Mouse (Mus musculus) stomach, postnatal 0 days (tissue): ENCODE measurements at regions not wholly inside any gene's neighbourhood (a gene's known extent, or its start where the extent isn't known, plus 50 kb on each side); places are given as distances from the start of the nearest gene placed in this dataset.

Experiments
- ATAC-seq: fragments of 200-750 bp; cut with Nextera tagmentation; 2 replicates; pipeline ENCODE4 v1.8.0; 2017; ENCODE audit not compliant: low FRiP score, low TSS enrichment
- DNase-seq: peaks from one replicate; pipeline ENCODE4 v3.0.0-alpha.2; 2016; ENCODE audit warnings: low spot score
- H3K27ac ChIP-seq: fragments of 300-500 bp; sonication (generic); replicated peaks from 2 replicates; pipeline ENCODE4 v1.5.1; 2014; ENCODE audit warnings: mild to moderate bottlenecking, control low read depth
- H3K27me3 ChIP-seq: fragments of 300-500 bp; sonication (generic); 2 replicates; pipeline ENCODE4 v1.6.1; 2014; ENCODE audit warnings: low read length; ENCODE audit not compliant: control insufficient read depth, insufficient read depth
- H3K36me3 ChIP-seq: fragments of 300-500 bp; sonication (generic); 2 replicates; pipeline ENCODE4 v1.6.1; 2014; ENCODE audit warnings: low read length, mixed read lengths; ENCODE audit not compliant: control insufficient read depth, insufficient read depth
- H3K4me1 ChIP-seq: fragments of 300-500 bp; sonication (generic); replicated peaks from 2 replicates; pipeline ENCODE4 v1.6.1; 2014; ENCODE audit warnings: antibody characterized with exemption; ENCODE audit not compliant: control insufficient read depth, insufficient read depth
- H3K4me2 ChIP-seq: fragments of 300-500 bp; sonication (generic); replicated peaks from 2 replicates; pipeline ENCODE4 v1.6.1; 2014; ENCODE audit warnings: low read depth, mild to moderate bottlenecking, control low read depth, moderate library complexity
- H3K4me3 ChIP-seq: fragments of 300-500 bp; sonication (generic); 2 replicates; pipeline ENCODE4 v1.5.1; 2014; ENCODE audit warnings: low read depth, low read length, control low read depth
- H3K9ac ChIP-seq: fragments of 300-500 bp; sonication (generic); 2 replicates; pipeline ENCODE4 v1.6.1; 2014; ENCODE audit warnings: mild to moderate bottlenecking, low read length, control low read depth, mixed read lengths
- H3K9me3 ChIP-seq: fragments of 300-500 bp; sonication (generic); 2 replicates; pipeline ENCODE4 v1.6.1; 2016; ENCODE audit warnings: low read length; ENCODE audit not compliant: control insufficient read depth
- CTCF ChIP-seq: IDR thresholded peaks from 2 replicates; pipeline ENCODE4 v1.5.1; 2016; ENCODE audit warnings: antibody characterized with exemption, low read depth, mild to moderate bottlenecking, moderate library complexity
- EP300 ChIP-seq: optimal IDR thresholded peaks from 2 replicates; pipeline ENCODE3; 2016; ENCODE audit warnings: antibody characterized with exemption
- WGBS: fragments of 180-500 bp; shearing (Covaris S2); extraction: QIAGEN DNeasy Blood & Tissue Kit; methylation state at CpG from one replicate; pipeline ENCODE4 v1.1.7; 2014; 5-methylcytosine and 5-hydroxymethylcytosine counted together

DNA sequence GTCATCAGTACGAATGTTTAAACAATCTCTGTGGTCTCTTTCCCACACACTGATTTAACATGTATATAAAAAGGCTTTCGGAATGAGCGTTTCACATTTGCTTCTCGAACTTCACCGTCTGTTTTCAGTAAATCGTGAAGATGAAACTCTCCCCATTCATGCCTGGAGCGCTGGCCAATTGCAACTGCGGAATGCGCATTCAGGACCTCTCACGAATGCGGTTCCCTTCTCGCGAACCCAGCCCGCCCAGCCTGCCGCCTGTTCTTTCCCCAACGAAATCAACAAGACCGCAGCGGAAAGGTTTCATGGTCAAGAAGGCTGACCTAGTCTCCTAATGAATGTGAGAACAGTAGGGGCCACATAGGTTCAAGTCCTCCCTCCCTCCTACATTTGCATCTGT is 204.4 kb downstream of the Msrb3 start:
- Histone ChIP-seq H3K9me3 (no peaks in the 10 kb centered on the region), H3K9ac (no peak overlapping the region), H3K36me3 (no peaks in the 10 kb centered on the region), H3K27ac (no peak overlapping the region), H3K4me3 (peak overlapping the region; percentile 19), H3K27me3 (no peaks in the 10 kb centered on the region), H3K4me1 (no peaks in the 10 kb centered on the region), H3K4me2 (peak overlapping the region; percentile 42)
- TF ChIP-seq EP300 (no peak), CTCF (no peak)
- 10% methylated on average over 18 of the region's 18 CpGs for WGBS
- ATAC-seq (no peak; the same call in 1 of the 2 replicates), DNase-seq (peak; percentile 34)

DNA sequence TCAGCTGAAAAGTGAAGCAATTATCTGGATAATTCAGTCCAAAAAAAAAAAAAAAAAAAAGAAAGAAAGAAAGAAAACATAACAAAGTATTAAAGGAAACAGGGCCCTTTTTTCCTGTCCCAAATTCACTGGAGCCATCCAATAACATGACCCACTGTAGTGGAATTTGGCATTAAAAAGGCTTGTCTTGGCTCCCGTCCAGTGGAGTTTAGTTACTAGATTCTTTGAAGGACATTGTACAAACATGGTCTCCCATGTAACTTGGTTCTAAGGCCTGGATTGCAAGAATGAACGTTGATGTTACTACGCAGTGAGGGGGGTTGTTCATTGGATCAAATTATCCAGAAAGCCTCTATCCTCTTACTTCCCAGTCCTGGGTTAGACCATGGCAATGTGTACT is 207.4 kb downstream of the Msrb3 start:
- no peak overlapping the region for H3K4me2 ChIP-seq
- no peak for TF ChIP-seq CTCF
- TF ChIP-seq EP300, result no peak
- H3K4me1 ChIP-seq, result no peaks in the 10 kb centered on the region
- H3K27me3 ChIP-seq, result no peaks in the 10 kb centered on the region
- ATAC-seq, result no peak
- no peak overlapping the region for H3K27ac ChIP-seq
- 43% methylated on average over 3 of the region's 3 CpGs for WGBS
- no peaks in the 10 kb centered on the region for H3K36me3 ChIP-seq
- no peak overlapping the region for H3K4me3 ChIP-seq
- no peaks in the 10 kb centered on the region for H3K9me3 ChIP-seq
- no peak overlapping the region for H3K9ac ChIP-seq
- DNase-seq, result no peak

DNA sequence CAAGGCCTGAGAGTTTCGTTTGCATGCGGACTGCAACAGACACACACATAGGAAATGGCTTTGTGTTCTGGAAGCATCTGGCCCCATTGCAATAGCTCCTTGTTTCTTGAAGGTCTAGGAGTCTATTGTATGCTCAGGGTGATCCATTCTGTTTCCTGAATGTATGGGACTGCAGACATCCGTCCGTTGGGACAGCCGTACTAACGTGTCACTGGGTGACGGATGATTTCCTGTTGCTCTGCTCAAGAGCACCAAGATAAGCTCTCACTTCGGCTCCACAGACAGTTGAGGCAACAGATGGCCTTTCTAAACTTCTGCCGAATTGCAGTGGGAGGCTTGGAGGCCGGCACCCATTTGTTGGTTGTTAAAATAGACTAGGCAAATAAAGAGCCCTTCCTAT is 209.9 kb upstream of the Hmga2 start:
- DNase-seq (no peak), ATAC-seq (no peak)
- Histone ChIP-seq H3K9ac (no peak overlapping the region), H3K9me3 (no peaks in the 10 kb centered on the region), H3K27me3 (no peaks in the 10 kb centered on the region), H3K4me2 (no peak overlapping the region), H3K4me1 (no peaks in the 10 kb centered on the region), H3K36me3 (no peaks in the 10 kb centered on the region), H3K4me3 (no peak overlapping the region), H3K27ac (no peak overlapping the region)
- TF ChIP-seq EP300 (no peak), CTCF (no peak)
- 34% methylated on average over 10 of the region's 10 CpGs for WGBS

DNA sequence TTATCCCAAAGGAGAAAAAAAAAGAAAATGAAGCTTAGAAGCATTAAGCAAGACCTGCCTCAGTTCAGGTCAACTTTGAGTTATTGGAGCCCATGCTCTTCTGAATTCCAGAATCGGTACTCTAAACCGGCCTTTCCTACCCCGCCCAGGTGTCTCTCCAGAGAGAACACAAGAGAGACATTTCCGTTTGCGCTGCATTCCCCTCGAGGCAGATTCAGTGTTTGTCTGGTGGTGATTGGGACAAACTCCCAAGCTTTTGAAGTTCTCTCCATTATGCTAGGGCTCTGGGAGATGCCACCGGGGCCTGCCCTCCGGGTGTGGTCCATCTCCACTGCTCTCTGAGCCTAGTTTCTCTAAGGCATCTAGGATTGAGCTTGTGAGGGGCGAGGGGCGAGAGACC is 205.8 kb upstream of the Hmga2 start:
- H3K9ac ChIP-seq, result no peak overlapping the region
- ATAC-seq (no peak), DNase-seq (no peak)
- no peaks in the 10 kb centered on the region for H3K4me1 ChIP-seq
- H3K4me2 ChIP-seq, result no peak overlapping the region
- H3K27ac ChIP-seq, result no peak overlapping the region
- no peaks in the 10 kb centered on the region for H3K36me3 ChIP-seq
- 74% methylated on average over 10 of the region's 10 CpGs for WGBS
- TF ChIP-seq EP300 (no peak), CTCF (no peak)
- no peaks in the 10 kb centered on the region for H3K27me3 ChIP-seq
- H3K4me3 ChIP-seq, result no peak overlapping the region
- no peaks in the 10 kb centered on the region for H3K9me3 ChIP-seq

DNA sequence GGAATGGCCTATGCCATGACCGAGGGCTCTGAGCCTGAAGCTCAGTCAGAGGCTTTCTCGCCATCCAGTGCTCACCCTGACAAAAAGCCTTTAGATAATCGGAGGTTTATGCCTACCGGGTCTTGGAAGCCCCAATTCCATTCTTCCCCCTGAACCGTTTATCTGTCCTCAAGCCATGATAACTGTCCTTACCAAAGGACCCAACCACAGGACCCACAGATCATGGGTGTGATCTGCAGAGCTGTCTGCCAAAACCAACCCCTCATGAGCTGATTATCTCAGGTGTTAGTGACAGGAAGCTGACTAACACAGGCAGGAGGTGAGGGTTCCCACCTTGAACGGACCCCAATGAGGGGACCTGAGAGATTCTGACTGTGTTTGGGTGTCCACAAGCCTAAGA is 203.7 kb upstream of the Hmga2 start:
- WGBS, result 83% methylated on average over 6 of the region's 6 CpGs
- Histone ChIP-seq H3K27ac (no peak overlapping the region), H3K4me1 (no peaks in the 10 kb centered on the region), H3K27me3 (no peaks in the 10 kb centered on the region), H3K4me2 (no peak overlapping the region), H3K36me3 (no peaks in the 10 kb centered on the region), H3K9me3 (no peaks in the 10 kb centered on the region), H3K4me3 (no peak overlapping the region), H3K9ac (no peak overlapping the region)
- DNase-seq (no peak), ATAC-seq (no peak)
- TF ChIP-seq CTCF (no peak), EP300 (no peak)

DNA sequence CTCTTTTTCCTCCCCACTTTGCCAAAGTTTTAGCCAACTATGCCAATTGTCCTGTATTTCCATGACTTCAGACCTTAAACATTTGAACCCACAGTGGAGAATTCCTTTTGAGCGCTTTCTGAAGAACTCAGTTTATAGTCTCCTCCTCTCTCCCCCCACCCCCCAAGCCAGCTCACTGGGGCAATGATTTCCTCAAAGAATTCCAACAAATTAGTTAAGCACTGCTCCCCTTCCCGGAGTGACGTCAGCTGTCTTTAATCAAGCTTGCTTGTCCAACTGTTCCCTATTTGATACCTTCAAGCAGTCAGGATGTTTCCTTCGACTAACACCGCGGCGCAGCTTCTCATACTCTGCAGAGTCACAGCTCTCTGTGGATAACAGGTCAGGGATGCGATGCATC is 202.0 kb upstream of the Hmga2 start:
- WGBS, result 68% methylated on average over 8 of the region's 8 CpGs
- Histone ChIP-seq H3K4me2 (no peak overlapping the region), H3K4me1 (no peaks in the 10 kb centered on the region), H3K9me3 (no peaks in the 10 kb centered on the region), H3K4me3 (no peak overlapping the region), H3K9ac (no peak overlapping the region), H3K27me3 (no peaks in the 10 kb centered on the region), H3K36me3 (no peaks in the 10 kb centered on the region), H3K27ac (no peak overlapping the region)
- TF ChIP-seq EP300 (no peak), CTCF (no peak)
- DNase-seq, result no peak
- ATAC-seq, result no peak
